Mouse (Mus musculus) spleen, postnatal 10 days (tissue): ENCODE results near the gene Foxb2.
"Not testable (repeated sequence)": the region's sequence is repeated elsewhere in the genome, so short reads cannot be mapped to it uniquely, and the experiment has no call there.

Source experiments
- DNase-seq, 2 experiments: peaks; one replicate each; pipeline ENCODE4 v3.0.0; 2021 to 2022; ENCODE audit warnings: low spot score in 2 of 2

Gene Foxb2

GRCm38 (mm10) chr19:16873221-16873861 is at the start of gene Foxb2:
Foxb2 (minus strand) TSS chr19:16873805.
- DNase-seq, result peak in 1 of 2 experiments; percentile 22

GRCm38 (mm10) chr19:16911507-16911906 is 37.9 kb upstream of the Foxb2 start:
- DNase-seq, result no peak

GRCm38 (mm10) chr19:16903106-16903505 is 29.5 kb upstream of the Foxb2 start:
- DNase-seq, result peak in 1 of 2 experiments; percentile 34

GRCm38 (mm10) chr19:16899716-16900115 is 26.1 kb upstream of the Foxb2 start:
- no peak for DNase-seq

GRCm38 (mm10) chr19:16898576-16898975 is 25.0 kb upstream of the Foxb2 start:
- DNase-seq, result no peak

GRCm38 (mm10) chr19:16876458-16876770 is 2.8 kb upstream of the Foxb2 start:
- no peak for DNase-seq

GRCm38 (mm10) chr19:16875631-16876457 is 2.2 kb upstream of the Foxb2 start:
- DNase-seq, result no peak

- no peak for DNase-seq
Measured at GRCm38 (mm10) chr19:16874991-16875540, 1.5 kb upstream of the Foxb2 start.

- peak in 1 of 2 experiments; percentile 14 for DNase-seq
Measured at GRCm38 (mm10) chr19:16873942-16874861, 597 bp upstream of the Foxb2 start.

GRCm38 (mm10) chr19:16872331-16873180 is 1.0 kb downstream of the Foxb2 start:
- DNase-seq, result peak in 1 of 2 experiments; percentile 21

- no peak for DNase-seq
Measured at GRCm38 (mm10) chr19:16871192-16871760, 2.3 kb downstream of the Foxb2 start.

GRCm38 (mm10) chr19:16870501-16871191 is 3.0 kb downstream of the Foxb2 start:
- no peak for DNase-seq

- no peak for DNase-seq
Measured at GRCm38 (mm10) chr19:16868534-16868933, 5.1 kb downstream of the Foxb2 start.

- DNase-seq, result no peak
Measured at GRCm38 (mm10) chr19:16858646-16859045, 15.0 kb downstream of the Foxb2 start.

- no peak for DNase-seq
Measured at GRCm38 (mm10) chr19:16856752-16857151, 16.9 kb downstream of the Foxb2 start.

- not testable (repeated sequence) for DNase-seq
Measured at GRCm38 (mm10) chr19:16844091-16844490, 29.5 kb downstream of the Foxb2 start.

- DNase-seq, result no peak
Measured at GRCm38 (mm10) chr19:16841516-16842249, 31.9 kb downstream of the Foxb2 start.

- no peak for DNase-seq
Measured at GRCm38 (mm10) chr19:16841001-16841400, 32.6 kb downstream of the Foxb2 start.

- DNase-seq, result no peak
Measured at GRCm38 (mm10) chr19:16827657-16828056, 45.9 kb downstream of the Foxb2 start.
